Mouse (Mus musculus): ENCODE results near the gene Glod4.

Glod4 gene

DNA sequence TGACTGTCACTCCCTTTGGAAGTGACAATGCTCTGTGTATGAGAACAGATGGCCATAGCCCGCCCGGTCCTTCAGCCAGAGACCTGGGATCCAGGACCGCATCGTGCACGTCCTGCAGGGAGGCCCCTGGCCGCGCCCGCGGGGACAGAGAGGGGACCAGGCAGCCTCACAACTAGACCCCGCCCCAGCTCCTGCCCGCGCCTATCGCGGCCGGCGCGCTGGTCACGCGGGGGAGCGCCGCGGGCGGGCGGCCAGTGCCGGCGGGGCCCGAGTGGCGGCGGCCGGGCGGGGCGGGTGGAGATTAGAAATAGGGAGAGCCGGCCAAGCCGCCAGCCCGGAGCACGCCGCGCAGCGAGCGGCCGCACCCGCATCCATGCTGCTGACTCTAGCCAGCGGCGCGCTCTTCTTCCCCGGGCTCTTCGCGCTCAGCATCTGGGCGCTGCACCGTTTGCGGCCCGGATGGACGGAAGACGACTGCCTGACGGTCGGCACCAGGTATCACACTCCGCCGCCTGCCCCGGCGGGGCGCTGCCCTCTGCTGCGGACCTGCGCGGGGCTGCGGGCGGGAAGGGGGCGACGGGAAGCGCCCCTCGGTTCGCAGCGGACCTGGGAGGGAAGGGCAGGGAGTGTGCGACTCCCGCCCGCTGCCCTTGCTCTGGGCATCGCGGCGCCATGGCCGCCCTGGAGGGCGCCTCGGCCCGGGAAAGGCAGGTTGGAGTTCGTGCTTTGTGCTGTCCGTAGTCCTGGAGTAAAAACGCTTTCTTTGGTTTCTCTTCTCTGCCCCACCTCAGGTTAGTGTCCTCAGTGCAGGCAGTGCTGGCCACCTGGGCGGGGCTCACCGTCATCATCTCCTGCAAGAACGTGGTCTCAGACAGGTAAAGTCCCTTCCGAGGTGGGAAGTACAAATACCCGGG is 41.5 kb downstream of the Glod4 start:
- DNase-seq (ENCODE audit: low read depth, low spot score) = peak; percentile 56

DNA sequence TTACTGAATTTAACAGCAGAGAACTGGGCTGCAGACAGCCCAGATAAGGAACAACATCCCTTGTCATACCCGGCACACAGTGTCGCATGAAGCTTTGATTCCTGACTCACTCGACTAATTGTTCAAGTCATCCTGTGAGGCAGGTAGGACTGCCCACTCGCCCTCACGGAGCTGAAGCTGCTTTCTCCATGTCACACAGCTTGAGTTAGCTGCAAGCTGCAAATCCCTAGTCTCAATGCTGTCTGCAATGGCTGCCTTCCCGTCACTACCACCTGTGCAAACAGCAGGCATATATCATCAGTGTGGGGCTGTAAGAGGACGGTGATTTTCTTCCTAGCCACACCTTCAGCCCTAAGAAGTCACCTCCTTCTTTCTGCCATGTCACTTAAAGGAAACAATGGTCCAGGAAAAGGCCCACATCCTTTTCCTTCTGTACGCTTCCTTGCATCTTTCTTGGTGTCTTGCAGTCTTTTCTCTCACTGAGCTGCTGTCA is 46.5 kb downstream of the Glod4 start:
- DNase-seq (ENCODE audit: low read depth, low spot score) = no peak

DNA sequence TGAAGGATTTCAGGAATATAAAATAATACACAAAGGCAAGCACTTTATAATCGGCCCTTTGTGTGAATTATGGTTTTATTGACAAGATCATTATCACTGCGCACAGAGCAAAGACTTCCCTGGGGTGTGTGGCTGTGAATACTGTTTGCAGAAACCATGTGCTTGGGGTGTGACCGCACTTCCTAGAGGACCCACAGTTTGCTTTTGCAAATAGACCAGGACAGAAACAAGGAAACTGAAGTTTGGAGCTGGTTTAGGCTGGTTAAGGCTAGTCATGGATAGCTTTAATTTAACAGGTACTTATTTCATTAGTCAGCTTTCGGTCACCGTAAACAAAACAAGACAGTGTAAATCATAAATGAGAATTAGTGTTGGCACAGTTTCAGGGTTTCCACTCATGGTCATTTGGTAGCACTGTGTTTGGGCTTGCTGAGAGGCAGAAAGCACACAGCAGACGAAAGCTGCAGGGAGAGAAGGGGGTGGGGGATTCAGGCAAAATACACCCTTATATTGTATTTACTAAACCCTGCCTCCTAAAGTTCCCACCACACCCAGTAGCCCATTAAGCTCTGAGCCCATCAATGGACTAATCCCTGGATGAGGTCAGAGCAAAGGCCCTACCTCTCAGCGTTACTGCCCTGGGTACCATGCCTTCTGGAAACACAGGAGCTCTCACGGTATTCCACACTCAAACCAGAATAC is 47.1 kb downstream of the Glod4 start:
- DNase-seq (ENCODE audit: low read depth, low spot score) = no peak

DNA sequence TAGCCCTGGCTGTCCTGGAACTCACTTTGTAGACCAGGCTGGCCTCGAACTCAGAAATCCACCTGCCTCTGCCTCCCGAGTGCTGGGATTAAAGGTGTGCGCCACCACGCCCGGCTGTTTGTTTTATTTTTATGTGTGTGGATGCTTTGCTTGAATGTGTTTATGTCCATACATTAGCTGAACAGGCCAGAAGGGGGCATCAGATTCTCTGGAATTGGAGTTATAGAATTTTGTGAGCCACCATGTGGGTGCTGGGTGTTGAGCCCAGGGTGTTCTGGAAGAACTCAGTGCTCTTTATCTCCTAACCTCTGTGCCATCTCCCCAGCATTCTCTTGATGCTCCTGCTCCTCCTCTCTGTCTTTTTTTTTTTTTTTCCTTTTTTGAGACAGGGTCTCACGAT is 56.6 kb downstream of the Glod4 start:
- peak; percentile 17 for DNase-seq (ENCODE audit: low read depth, low spot score)

DNA sequence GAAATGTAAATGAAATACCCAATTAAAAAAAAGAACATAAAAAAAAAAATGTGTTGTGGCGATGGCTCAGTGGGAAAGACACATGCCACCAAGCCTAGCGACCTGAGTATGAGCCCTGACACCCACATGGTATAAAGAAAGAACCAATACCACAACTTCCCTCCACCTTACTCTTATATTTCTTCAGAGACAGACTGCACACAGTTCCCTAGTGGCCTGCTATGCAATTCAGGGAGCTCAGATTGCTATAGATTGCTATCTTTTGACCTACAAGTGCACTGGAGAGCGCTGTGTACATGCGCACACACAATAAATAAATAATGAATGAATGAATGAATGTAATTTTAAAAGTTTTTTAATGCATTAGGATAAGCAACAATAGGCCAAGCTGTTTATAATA is 59.8 kb downstream of the Glod4 start:
- no peak for DNase-seq (ENCODE audit: low read depth, low spot score)

DNA sequence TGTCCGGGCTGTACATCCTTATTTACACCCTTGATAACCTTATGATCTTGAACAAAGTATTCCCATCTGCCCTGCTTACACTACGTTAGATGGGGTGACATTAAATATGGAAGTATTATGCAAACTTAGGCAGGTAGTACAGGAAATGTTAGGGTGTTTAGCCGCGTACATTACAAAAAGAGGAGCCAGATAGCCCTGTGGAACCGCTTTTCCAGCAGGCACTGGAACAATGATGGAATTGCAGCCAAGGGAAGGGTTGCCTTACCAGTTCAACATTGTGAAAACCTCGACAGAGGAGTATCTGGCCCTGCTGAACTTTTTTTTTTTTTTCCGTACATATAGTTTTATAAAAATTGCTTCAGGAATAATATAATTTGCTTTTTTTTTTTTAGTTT is 63.4 kb downstream of the Glod4 start:
- no peak for DNase-seq (ENCODE audit: low read depth, low spot score)

DNA sequence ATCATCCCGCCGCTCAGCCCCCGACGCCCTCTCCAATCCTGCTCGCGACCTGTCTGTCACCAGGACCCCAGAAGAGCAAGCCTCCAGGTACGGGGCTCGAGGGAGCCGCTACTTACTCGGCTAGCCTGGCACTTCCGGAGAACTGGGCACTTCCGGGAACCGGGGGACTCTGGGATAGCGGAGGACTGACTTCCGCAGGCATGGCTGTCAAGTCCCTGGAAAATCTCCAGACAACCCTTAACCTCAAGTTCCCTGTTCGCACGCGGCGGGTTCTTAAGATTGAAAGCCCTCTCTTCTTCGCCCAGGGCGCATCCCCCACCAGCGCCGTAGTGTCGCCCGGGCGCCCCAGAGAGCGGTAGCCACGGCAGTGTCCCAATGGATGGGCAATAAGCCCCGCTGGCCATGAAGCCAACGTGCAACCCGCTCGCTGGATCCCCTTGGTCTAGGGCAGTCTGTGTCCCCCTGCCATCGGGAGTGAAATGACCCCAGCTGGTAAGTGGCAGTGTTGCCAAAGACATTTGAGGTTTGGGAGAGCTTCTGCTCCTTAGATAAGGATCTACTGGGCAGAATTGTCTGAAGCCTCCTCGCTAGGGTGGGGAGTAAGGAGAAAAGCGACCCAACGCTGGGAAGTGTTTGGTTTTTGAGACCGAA is 63.9 kb downstream of the Glod4 start, which contains the start of the genes Vps53 and Fam57a:
Gene Vps53 (minus strand): TSS at position 153 of the 651 bp plus-strand sequence.
Gene Fam57a (plus strand): TSS at position 177 of the 651 bp plus-strand sequence.
- DNase-seq (ENCODE audit: low read depth, low spot score) = peak; percentile 78

DNA sequence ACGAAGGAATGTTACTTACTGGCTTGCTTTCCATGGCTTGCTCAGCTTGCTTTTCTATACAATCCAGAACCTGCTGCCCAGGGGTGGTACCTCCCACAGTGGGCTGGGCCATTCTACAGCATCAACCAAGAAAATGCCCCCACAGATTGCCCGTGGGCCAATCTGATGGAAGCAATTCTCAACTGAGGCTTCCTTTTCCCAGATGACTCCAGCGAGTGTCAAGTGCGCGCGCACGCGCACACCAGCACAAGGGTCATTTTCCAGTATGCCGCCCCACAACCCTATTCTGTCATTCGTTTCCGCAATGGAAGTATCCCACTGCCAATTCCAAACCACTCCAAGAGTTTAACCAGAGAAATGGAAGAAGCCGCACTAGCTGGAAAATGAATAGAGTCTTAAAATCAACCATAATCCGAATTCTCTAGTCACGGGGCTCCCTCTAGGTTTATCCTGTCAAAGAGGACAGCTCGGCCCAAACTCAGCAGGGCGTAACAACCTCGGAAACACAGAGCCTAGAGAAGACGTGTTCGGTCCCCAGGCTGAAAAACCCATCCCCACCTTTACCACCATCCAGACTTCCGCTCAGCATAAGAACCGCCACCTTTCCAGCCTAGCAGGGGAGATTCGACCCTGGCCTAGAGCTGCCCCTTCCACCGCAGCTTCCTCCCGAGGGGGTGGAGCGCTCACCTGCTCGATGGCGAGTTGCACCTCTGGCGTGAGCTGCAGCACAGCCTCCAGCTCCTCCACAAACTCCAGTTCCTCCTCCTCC is 64.6 kb downstream of the Glod4 start:
- DNase-seq (ENCODE audit: low read depth, low spot score) = peak; percentile 59

DNA sequence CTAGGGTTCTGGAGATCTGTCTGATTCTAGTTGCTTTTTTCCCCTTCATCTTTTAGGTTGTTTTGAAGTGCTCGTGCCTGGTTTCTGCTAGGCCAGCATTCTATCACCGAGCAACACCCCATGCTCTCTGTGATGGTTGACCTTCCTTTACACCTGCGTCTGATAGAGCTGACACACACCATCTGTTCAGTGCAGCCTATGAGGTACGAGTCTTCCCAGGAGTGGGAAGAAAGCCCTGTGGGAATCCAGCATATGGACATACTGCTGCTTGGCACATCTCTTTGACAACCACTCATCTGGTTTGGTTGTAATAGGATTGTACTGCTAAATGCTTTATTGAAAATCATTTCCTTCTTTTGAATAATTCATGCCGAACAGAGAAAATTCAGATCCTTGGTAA is 73.3 kb downstream of the Glod4 start:
- DNase-seq (ENCODE audit: low read depth, low spot score) = no peak

DNA sequence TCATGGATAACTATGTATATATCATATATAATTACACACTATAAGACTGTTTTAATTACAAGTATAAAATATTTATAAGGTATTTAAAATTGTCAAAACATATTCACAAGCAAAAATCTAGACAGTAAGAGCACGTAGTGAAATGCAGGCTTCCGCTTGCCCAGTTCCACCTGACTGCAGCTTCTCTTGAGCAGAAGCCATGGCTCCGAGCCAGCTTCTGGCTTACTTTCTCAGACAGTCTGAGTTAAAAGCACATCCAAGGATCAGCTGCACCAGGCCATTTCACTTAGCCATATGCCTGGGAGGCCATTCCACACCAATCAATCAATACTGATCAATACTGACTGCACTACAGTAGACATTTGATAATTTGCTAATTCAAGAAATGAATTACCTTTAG is 74.5 kb downstream of the Glod4 start:
- DNase-seq (ENCODE audit: low read depth, low spot score) = no peak

DNA sequence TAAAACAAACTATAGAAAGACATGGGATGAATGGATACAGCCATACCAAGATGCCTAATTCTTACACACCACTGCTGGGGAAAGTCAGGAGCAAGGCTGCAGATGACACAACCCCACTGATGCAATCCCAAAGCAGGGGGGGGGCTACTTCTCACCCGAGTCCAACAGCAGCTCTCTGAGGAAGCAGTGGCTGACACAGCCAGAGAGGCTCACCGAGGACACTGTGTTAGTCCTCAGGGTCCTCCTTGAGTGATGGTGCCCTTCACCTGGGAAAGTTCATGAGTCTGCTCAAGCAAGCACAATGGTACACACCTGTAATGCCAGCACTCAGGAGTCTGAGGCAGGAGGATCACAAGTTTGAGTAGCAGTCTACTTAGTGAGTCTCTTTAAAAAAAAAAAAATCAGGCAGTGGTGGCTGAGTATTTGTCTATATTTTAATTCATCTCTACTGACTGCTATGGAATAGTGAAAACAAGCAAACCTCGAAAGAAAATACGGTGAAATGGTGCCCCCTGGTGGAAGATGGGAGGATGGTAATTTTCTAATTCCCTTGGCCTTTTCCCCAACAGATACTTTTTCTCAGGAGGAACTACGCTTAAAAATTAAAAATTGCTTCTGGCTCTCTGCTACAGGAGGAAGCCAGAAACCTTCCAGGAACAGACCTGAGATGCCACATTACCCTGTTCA is 76.3 kb downstream of the Glod4 start:
- DNase-seq (ENCODE audit: low read depth, low spot score) = peak; percentile 82

DNA sequence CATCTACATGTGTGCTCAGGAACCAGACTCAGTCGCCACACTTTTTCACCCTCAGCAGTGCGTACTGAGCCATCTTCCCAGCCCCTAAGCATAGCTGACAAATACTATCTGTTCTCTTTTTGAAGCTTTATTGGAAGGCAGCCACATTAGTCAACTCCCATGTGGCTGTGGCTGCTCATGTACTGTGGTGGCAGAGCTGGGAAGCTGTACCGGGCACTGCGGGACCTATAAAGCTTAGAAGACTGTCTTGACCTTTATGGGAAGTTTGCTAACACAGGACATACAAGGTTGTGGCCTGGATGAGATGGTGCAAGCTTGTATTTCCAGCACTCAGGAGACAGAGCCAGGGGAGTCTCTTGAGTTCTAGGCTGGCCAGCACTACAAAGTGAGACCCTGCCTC is 76.9 kb downstream of the Glod4 start:
- no peak for DNase-seq (ENCODE audit: low read depth, low spot score)

DNA sequence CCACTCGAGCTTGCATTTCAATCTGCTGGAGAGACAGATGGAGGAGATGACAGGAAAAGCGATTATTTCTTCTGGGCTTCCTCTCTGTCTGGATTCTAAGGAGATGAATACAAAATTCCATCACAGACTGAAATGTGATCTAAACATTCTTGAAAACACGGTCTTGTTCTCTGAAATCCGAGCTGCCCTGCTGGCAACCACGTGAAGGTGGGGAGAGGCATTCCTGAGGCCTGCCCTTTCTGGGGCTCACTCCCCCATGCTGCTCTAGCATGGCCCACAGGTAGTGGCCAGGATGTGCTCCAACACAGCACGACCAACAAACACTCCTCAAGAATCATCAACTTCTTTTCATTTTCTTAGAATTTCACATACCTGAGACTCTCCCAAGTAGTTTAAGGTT is 83.3 kb downstream of the Glod4 start:
- DNase-seq (ENCODE audit: low read depth, low spot score) = no peak

DNA sequence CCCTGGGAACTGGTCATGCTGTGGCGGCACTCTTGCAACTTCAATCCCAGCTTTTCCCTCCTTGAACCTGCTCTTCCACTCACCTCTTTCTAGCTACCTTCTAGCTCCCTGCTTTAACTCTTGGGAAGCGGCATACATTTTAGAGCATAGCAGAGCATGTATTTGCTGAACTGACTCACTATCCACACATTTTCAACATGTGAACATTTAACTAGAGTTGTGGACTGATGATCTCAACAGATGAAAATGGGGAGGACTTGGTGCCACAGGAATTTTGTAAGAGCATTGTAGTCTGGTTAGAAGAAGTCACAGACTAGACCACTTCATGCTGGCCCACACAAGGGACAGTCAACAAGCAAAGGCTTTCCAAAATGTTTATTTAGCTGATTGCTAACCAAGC is 85.2 kb downstream of the Glod4 start:
- no peak for DNase-seq (ENCODE audit: low read depth, low spot score)

DNA sequence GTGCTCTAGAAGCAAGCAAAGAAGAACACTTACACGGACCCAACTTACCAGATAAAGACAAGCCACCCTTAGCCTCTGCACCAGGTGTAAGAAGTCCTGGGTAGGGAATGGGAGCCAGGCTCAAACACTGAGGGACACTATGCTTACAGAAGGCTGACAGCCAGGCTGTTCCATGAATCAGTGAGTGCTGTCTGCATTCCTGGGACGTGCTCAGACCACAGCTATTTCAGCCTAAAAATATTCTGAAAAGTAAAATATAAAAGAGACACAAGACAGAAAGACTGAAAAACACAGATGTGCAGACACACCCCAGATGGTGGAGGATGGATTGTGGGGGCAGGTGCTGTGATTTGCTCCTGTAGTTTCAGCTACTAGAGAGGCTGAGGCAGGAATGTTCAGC is 88.7 kb downstream of the Glod4 start:
- DNase-seq (ENCODE audit: low read depth, low spot score) = no peak

DNA sequence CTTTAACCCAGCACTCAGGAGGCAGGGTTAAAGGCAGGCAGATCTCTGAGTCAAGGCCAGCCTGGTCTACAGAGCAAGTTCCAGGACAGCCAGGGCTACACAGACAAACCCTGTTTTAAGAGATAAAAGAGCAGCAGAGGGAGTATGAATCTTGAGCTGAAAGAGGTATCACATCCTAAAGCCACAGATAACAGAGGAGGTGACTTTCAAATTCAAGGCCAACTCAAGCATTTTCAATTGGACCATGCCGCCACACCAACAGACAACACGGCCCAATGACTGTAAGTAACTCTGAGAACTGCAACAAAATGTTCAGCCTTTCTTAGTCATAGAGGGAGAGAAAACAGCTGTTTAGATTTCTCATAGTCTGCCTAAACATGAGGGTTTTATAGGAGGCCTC is 89.3 kb downstream of the Glod4 start:
- DNase-seq (ENCODE audit: low read depth, low spot score) = no peak

DNA sequence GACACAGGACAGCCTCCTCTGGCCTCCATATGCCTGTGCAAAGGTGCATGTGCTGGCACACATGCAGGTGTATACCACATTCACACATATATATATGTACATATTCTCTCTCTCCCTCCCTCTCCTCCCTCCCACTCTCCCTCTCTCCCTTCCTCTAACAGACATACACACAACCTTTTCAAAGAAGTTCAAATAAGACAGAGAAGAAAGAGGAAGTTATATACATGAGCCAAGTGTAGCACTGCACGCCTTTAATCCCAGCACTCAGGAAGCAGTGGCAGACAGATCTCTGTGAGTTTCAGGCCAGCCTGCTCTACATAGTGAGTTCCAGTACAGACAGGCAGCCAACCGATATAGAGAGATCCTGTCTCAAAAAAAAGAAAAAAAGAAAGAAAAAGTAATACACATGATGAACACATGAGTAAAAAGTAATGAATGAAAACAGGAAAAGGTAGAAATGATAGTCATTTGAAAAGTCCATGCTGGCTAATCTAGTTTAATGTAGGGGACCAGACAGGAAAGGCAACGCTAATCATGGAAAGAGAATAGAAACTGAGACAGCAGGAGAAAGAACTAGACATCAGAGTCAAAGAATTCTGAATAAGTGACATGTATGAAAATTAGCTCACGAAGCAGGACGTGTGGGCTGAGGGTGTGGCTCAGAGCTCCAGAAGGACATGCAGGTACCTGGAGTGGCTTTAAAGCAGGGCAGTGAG is 90.1 kb downstream of the Glod4 start:
- DNase-seq (ENCODE audit: low read depth, low spot score) = no peak

DNA sequence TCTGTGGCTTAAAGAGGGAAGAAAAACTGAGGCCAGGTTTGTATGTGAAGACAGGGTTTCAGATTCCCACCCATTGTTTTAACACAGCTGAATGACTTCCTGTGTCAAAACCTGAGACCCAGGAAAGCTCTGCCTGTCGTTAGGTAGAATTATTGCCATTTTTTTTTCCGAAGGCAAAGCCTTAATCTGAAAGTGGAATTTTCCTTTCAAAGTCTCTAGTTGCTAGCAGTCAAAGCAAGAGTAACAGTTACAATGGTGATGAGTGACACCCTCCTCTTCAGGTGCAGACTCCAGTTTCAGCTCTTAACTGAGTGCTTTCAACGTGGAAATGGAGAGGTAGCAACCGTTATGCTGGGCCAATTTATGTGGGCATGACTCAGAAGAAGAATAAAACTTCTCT is 92.5 kb downstream of the Glod4 start:
- DNase-seq (ENCODE audit: low read depth, low spot score) = no peak

DNA sequence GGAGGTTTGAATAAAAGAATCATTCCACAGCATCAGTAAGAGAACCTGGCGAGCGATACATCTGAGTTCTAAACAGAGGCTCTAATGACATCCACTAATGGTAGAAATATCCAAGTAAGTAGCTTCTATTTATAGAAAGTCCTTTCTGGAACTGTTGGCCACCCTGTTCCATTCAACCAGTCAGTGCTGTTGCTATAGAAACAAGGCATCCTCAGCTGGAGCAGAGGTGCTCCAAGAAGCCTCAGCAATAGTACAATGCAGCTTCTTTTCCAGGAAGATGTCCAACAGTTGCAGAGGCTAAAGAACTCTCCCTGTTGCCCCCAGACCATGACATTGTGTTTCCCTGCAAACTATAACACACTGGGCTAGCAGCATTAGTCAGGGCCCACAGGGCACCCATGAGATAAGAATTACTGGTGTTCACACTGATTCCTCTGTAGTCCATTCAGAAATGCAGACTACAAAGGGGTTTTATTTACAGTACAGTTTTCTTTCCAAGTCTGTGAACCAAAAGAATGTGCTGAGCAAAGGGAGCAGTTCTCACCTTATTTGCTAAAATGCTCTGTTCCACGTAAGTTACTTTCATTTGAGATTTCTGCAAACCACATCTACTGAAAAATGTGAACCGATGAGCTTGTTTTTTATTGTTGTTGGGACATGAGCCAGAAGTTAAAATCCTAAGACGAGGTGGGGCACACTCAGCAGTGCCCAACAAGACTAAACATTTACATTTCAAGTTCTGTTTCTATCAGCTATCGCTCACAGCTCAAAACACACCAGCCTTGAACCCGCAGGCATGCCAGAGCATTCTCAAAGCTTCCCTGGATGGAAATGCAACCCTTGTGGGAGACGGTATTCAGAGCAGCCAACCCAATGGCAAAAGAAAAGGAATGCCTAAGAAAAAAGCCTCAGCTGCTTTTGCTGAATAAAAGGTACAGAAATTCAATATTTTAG is 95.2 kb downstream of the Glod4 start:
- DNase-seq (ENCODE audit: low read depth, low spot score) = no peak
